Mouse (Mus musculus) ES-E14 (cell line): ENCODE results near the gene Zfp282.

Experiments used
- CHD2 ChIP-seq: IDR thresholded peaks from 2 replicates; pipeline ENCODE4 v1.6.1; 2014; ENCODE audit warnings: mild to moderate bottlenecking, low read depth, low read length, inconsistent platforms
- HCFC1 ChIP-seq: IDR thresholded peaks from 2 replicates; pipeline ENCODE4 v1.6.1; 2012; ENCODE audit warnings: low read length, inconsistent platforms, borderline replicate concordance; ENCODE audit not compliant: insufficient read depth
- MAFK ChIP-seq: IDR thresholded peaks from 2 replicates; pipeline ENCODE4 v1.6.1; 2014; ENCODE audit warnings: mild to moderate bottlenecking, low read depth, low read length, inconsistent platforms; ENCODE audit not compliant: insufficient read depth
- ZC3H11A ChIP-seq: IDR thresholded peaks from 2 replicates; pipeline ENCODE4 v1.6.1; 2012; ENCODE audit warnings: low read depth, mild to moderate bottlenecking, inconsistent platforms, low read length, borderline replicate concordance

GRCm38 (mm10) chr6:47904361-47904760 is 27.4 kb downstream of the Zfp282 start:
- TF ChIP-seq ZC3H11A (no peak), CHD2 (no peak), HCFC1 (no peak), MAFK (no peak)
